Comparison of ENCODE assay signal across 8 mouse cellular contexts in genomic region chr14:19904031-19904430, GRCm38 (mm10).
DNase-seq lines count a peak whose midpoint lies in the region; ATAC-seq and TF ChIP-seq lines count a peak whose summit lies in the region.

No protein-coding gene starts in this region.

- H3K36me3 ChIP-seq in forebrain, embryonic 10.5 days (replicated peaks): peaks cover 15% of the 10 kb centered on the region
- H3K36me3 ChIP-seq in forebrain, embryonic 16.5 days (ENCODE audit: control insufficient read depth, insufficient read depth): no peaks in the 10 kb centered on the region
- H3K36me3 ChIP-seq in lung, postnatal 0 days (ENCODE audit: insufficient read depth, low read length): no peaks in the 10 kb centered on the region
- no peaks in the 10 kb centered on the region for H3K36me3 ChIP-seq in hindbrain, embryonic 16.5 days (ENCODE audit: control insufficient read depth, insufficient read depth, low read length)

- TF ChIP-seq POLR2A in lung, adult 2 months (IDR thresholded peaks at IDR 0.05; ENCODE audit: borderline replicate concordance, extremely low read depth, low read depth, low read length): no peak

- no peak overlapping the region for H3K9ac ChIP-seq in forebrain, embryonic 16.5 days (replicated peaks; ENCODE audit: low read depth, low read length)
- H3K9ac ChIP-seq in lung, postnatal 0 days (replicated peaks; ENCODE audit: low read depth): no peak overlapping the region
- H3K9ac ChIP-seq in hindbrain, embryonic 16.5 days (ENCODE audit: low read depth, low read length): no peak overlapping the region; the same call in 1 of the 2 replicates

- no peak overlapping the region for H3K4me3 ChIP-seq in forebrain, embryonic 10.5 days
- no peak overlapping the region for H3K4me3 ChIP-seq in forebrain, embryonic 16.5 days (replicated peaks; ENCODE audit: low read length)
- H3K4me3 ChIP-seq in lung, postnatal 0 days (ENCODE audit: low read depth, low read length): no peak overlapping the region
- H3K4me3 ChIP-seq in lung, adult 2 months (replicated peaks; ENCODE audit: extremely low read depth, low read depth, low read length): no peak overlapping the region
- no peak overlapping the region for H3K4me3 ChIP-seq in hindbrain, embryonic 16.5 days (ENCODE audit: low read length)

- TF ChIP-seq CTCF in lung, postnatal 0 days (IDR thresholded peaks at IDR 0.05): no peak
- TF ChIP-seq CTCF in lung, adult 2 months (IDR thresholded peaks at IDR 0.05; ENCODE audit: insufficient read depth, low read length): no peak

- TF ChIP-seq EP300 in lung, postnatal 0 days (IDR thresholded peaks at IDR 0.05): no peak

- H3K9me3 ChIP-seq in forebrain, embryonic 10.5 days: no peaks in the 10 kb centered on the region
- H3K9me3 ChIP-seq in forebrain, embryonic 16.5 days (ENCODE audit: control insufficient read depth, low read length): no peaks in the 10 kb centered on the region
- no peaks in the 10 kb centered on the region for H3K9me3 ChIP-seq in lung, postnatal 0 days (ENCODE audit: low read length)
- H3K9me3 ChIP-seq in hindbrain, embryonic 16.5 days (ENCODE audit: control insufficient read depth, low read length): no peaks in the 10 kb centered on the region

- peak overlapping the region; percentile 66; the same call in 1 of the 2 replicates for H3K27ac ChIP-seq in forebrain, embryonic 10.5 days
- H3K27ac ChIP-seq in forebrain, embryonic 16.5 days (ENCODE audit: low read length): no peak overlapping the region
- no peak overlapping the region for H3K27ac ChIP-seq in lung, postnatal 0 days (ENCODE audit: low read length)
- H3K27ac ChIP-seq in hindbrain, embryonic 16.5 days (ENCODE audit: low read depth, low read length): peak overlapping the region; percentile 23; the same call in 1 of the 2 replicates

- no peak overlapping the region for H3K4me2 ChIP-seq in forebrain, embryonic 16.5 days (ENCODE audit: low read length)
- H3K4me2 ChIP-seq in lung, postnatal 0 days (replicated peaks; ENCODE audit: low read depth, low read length): no peak overlapping the region
- no peak overlapping the region for H3K4me2 ChIP-seq in hindbrain, embryonic 16.5 days (ENCODE audit: low read length)

- no peak for ATAC-seq in forebrain, embryonic 16.5 days
- ATAC-seq in lung, postnatal 0 days: no peak
- no peak for ATAC-seq in hindbrain, embryonic 16.5 days

- H3K27me3 ChIP-seq in forebrain, embryonic 10.5 days (ENCODE audit: poor library complexity, severe bottlenecking): no peaks in the 10 kb centered on the region
- no peaks in the 10 kb centered on the region for H3K27me3 ChIP-seq in forebrain, embryonic 16.5 days (replicated peaks; ENCODE audit: control insufficient read depth, insufficient read depth, low read length)
- H3K27me3 ChIP-seq in lung, postnatal 0 days (replicated peaks; ENCODE audit: insufficient read depth, low read length): no peaks in the 10 kb centered on the region
- H3K27me3 ChIP-seq in hindbrain, embryonic 16.5 days (replicated peaks; ENCODE audit: control insufficient read depth, insufficient read depth, low read length): no peaks in the 10 kb centered on the region

- 31% methylated on average over 5 of the region's 5 CpGs for WGBS in forebrain, embryonic 10.5 days
- WGBS in forebrain, embryonic 16.5 days: 44% methylated on average over 5 of the region's 5 CpGs
- WGBS in lung, postnatal 0 days: 47% methylated on average over 5 of the region's 5 CpGs
- 42% methylated on average over 5 of the region's 5 CpGs for WGBS in lung, adult 2 months
- 38% methylated on average over 5 of the region's 5 CpGs for WGBS in hindbrain, embryonic 16.5 days

- DNase-seq in forebrain, embryonic 10.5 days (ENCODE audit: extremely low spot score, low spot score): peak; percentile 15
- DNase-seq in lung, postnatal 0 days (ENCODE audit: low spot score): peak; percentile 30
- no peak for DNase-seq in lung, adult 2 months
- no peak for DNase-seq in thymus, postnatal 10 days (ENCODE audit: low spot score in 2 of 2)
- no peak for DNase-seq in Muller cell, postnatal 12 days (ENCODE audit: inconsistent ontology term)
- no peak for DNase-seq in ovary, postnatal 10 days (ENCODE audit: low spot score)

- H3K4me1 ChIP-seq in forebrain, embryonic 10.5 days: peaks cover 25% of the 10 kb centered on the region
- peaks cover 17% of the 10 kb centered on the region for H3K4me1 ChIP-seq in forebrain, embryonic 16.5 days (replicated peaks; ENCODE audit: control insufficient read depth, insufficient read depth, low read length)
- H3K4me1 ChIP-seq in lung, postnatal 0 days (ENCODE audit: insufficient read depth, low read depth, low read length): no peaks in the 10 kb centered on the region
- peaks cover 4% of the 10 kb centered on the region for H3K4me1 ChIP-seq in lung, adult 2 months (ENCODE audit: control insufficient read depth, insufficient read depth, low read length)
- H3K4me1 ChIP-seq in hindbrain, embryonic 16.5 days (ENCODE audit: control insufficient read depth, insufficient read depth, low read depth, low read length): peaks cover 19% of the 10 kb centered on the region

Comparison
In these comparisons a context has a peak if more than half of its experiments do, and no peak if none do; other contexts are left out.
1. DNase-seq: peak in forebrain, embryonic 10.5 days (single experiment) and lung, postnatal 0 days (single experiment); none in lung, adult 2 months (single experiment), thymus, postnatal 10 days (0 of 2), Muller cell, postnatal 12 days (single experiment) and ovary, postnatal 10 days (single experiment).
2. H3K27ac ChIP-seq: peak in forebrain, embryonic 10.5 days (single experiment) and hindbrain, embryonic 16.5 days (single experiment); none in forebrain, embryonic 16.5 days (single experiment) and lung, postnatal 0 days (single experiment).